Mouse (Mus musculus): Measurements from ENCODE around the gene Lin7a. TPM values are rescaled to one million over a fixed set of nuclear protein-coding genes. Genes with fewer than 3 reads are reported as not detected.
A peak's percentile ranks its signal among the peaks of the same experiment; 100 is the strongest.

Gene Lin7a
- polyA plus RNA-seq, 1 experiment from 2014 or later = 25.9 TPM

DNA sequence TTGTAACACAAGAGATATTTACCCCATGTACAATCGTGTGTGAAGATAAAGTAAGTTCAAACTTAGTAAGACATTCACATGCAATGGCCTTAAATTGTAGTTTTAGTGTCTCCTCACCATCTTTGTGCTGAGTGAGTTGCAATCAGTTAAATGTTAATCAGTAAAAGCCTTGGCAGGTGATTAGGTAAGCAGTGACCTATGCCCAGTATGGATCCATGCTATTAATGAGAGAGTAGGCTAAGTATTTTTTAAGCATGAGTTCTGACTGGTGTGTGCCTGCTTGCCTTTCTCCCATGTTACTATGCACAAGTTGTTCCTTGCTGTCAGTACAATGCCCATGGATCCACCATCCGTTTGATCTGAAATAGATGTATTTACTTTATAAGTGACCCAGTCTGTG lies 44.6 kb downstream of the Lin7a start:
- Histone ChIP-seq H3K9ac (ENCODE audit: low read depth, low read length) (no peak overlapping the region), H3K27me3 (ENCODE audit: control insufficient read depth, insufficient read depth, low read length) (no peaks in the 10 kb centered on the region), H3K9me3 (ENCODE audit: control insufficient read depth, low read length) (no peaks in the 10 kb centered on the region), H3K4me3 (ENCODE audit: low read depth, low read length) (no peak overlapping the region), H3K4me2 (replicated peaks; ENCODE audit: low read depth, low read length) (no peak overlapping the region), H3K27ac (ENCODE audit: low read depth, low read length) (no peak overlapping the region), H3K36me3 (ENCODE audit: control insufficient read depth, insufficient read depth, low read length) (no peaks in the 10 kb centered on the region), H3K4me1 (replicated peaks; ENCODE audit: control insufficient read depth, insufficient read depth, low read length) (no peaks in the 10 kb centered on the region)
- 87% methylated on average over 2 of the region's 2 CpGs for WGBS
- DNase-seq (ENCODE audit: low spot score) (no peak), ATAC-seq (ENCODE audit: low FRiP score) (no peak)

DNA sequence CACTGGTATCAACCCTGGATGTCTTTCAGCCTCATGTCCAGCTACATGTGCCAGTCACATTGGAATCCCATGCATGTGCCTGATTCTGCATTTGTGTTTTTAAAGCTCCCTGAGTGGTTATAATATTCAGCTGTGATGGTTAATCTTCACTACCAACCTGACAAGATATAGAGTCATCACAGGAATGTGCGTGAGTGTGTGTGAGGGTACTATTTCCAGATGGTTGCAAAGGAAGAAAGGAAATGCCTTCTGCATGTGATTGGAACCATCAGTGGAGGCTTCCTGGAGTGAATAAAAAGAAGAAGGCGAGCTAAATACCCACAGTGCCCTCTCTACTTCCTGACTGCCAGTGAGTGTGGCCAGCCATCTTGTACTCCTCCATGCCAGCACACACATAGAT lies 48.2 kb downstream of the Lin7a start:
- Histone ChIP-seq H3K4me2 (replicated peaks; ENCODE audit: low read depth, low read length) (no peak overlapping the region), H3K27me3 (ENCODE audit: control insufficient read depth, insufficient read depth, low read length) (no peaks in the 10 kb centered on the region), H3K9me3 (ENCODE audit: control insufficient read depth, low read length) (no peaks in the 10 kb centered on the region), H3K4me3 (ENCODE audit: low read depth, low read length) (no peak overlapping the region), H3K36me3 (ENCODE audit: control insufficient read depth, insufficient read depth, low read length) (no peaks in the 10 kb centered on the region), H3K4me1 (replicated peaks; ENCODE audit: control insufficient read depth, insufficient read depth, low read length) (no peaks in the 10 kb centered on the region), H3K27ac (ENCODE audit: low read depth, low read length) (no peak overlapping the region), H3K9ac (ENCODE audit: low read depth, low read length) (no peak overlapping the region)
- ATAC-seq (ENCODE audit: low FRiP score) (no peak), DNase-seq (ENCODE audit: low spot score) (no peak)
- WGBS = 74% methylated on average over 2 of the region's 2 CpGs

DNA sequence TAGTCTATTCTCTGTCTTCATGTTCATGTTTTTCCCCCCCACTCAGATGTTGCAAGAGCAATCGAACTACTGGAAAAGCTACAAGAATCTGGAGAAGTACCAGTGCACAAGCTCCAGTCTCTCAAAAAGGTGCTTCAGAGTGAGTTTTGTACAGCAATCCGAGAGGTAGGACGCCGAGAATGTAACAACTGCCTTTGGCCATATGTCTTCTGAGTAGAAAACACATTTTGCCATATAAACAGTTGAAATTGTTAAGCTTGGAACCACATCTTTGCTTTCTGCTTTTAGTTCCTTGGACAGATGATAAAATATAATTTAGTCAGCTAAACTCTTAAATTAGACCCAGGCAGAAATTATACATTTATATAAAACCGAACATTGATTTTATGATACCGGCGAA lies 52.4 kb downstream of the Lin7a start:
- H3K4me3 ChIP-seq (ENCODE audit: low read depth, low read length) = no peak overlapping the region
- no peak overlapping the region for H3K4me2 ChIP-seq (replicated peaks; ENCODE audit: low read depth, low read length)
- ATAC-seq (ENCODE audit: low FRiP score) (no peak), DNase-seq (ENCODE audit: low spot score) (no peak)
- H3K27ac ChIP-seq (ENCODE audit: low read depth, low read length) = no peak overlapping the region
- no peaks in the 10 kb centered on the region for H3K4me1 ChIP-seq (replicated peaks; ENCODE audit: control insufficient read depth, insufficient read depth, low read length)
- whole genome bisulfite sequencing = 95% methylated on average over 7 of the region's 7 CpGs
- no peaks in the 10 kb centered on the region for H3K27me3 ChIP-seq (ENCODE audit: control insufficient read depth, insufficient read depth, low read length)
- no peaks in the 10 kb centered on the region for H3K9me3 ChIP-seq (ENCODE audit: control insufficient read depth, low read length)
- H3K9ac ChIP-seq (ENCODE audit: low read depth, low read length) = no peak overlapping the region
- no peaks in the 10 kb centered on the region for H3K36me3 ChIP-seq (ENCODE audit: control insufficient read depth, insufficient read depth, low read length)

DNA sequence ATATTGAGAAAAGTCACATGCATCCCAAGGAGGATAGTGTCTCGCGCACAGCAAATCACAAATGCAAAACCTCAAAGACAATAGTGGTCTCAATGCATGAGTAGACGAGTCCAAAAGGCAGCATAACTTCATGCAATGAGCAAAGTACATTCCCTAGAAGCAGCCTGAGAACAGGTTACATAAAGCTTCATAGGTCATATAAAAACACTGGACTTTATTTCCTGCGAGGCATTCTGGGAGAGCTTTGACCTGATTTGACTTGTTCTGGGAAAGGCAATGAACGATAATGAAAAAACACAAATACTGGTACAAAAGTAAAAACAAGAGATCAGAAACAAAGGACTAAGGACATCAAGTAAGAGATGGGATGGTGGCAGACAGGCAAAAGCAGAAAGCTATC lies 54.1 kb downstream of the Lin7a start:
- Histone ChIP-seq H3K4me2 (replicated peaks; ENCODE audit: low read depth, low read length) (no peak overlapping the region), H3K4me3 (ENCODE audit: low read depth, low read length) (no peak overlapping the region), H3K4me1 (replicated peaks; ENCODE audit: control insufficient read depth, insufficient read depth, low read length) (no peaks in the 10 kb centered on the region), H3K9me3 (ENCODE audit: control insufficient read depth, low read length) (no peaks in the 10 kb centered on the region), H3K27ac (ENCODE audit: low read depth, low read length) (no peak overlapping the region), H3K27me3 (ENCODE audit: control insufficient read depth, insufficient read depth, low read length) (no peaks in the 10 kb centered on the region), H3K36me3 (ENCODE audit: control insufficient read depth, insufficient read depth, low read length) (no peaks in the 10 kb centered on the region), H3K9ac (ENCODE audit: low read depth, low read length) (no peak overlapping the region)
- ATAC-seq (ENCODE audit: low FRiP score) (no peak), DNase-seq (ENCODE audit: low spot score) (no peak)
- WGBS = 91% methylated on average over 5 of the region's 5 CpGs

DNA sequence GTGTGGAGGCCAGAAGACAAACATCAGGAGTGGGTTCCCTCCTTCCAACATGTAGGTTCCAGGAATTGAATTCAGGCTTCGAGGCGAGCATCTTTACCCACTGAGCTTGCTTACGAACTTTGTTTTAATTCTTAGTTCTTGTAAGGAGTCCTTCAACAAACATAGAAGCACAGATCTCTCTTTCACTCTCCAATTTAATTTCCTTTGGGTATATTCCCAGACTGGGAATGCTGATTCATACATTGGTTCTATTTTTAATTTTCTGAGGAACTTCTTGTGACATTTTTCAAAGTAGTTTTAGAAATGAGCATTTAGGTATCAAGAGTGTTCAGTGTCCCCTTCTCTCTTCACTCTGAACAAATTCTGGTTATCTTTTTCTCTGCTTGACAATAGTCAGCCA lies 68.0 kb downstream of the Lin7a start:
- no peak overlapping the region for H3K27ac ChIP-seq (ENCODE audit: low read depth, low read length)
- no peaks in the 10 kb centered on the region for H3K4me1 ChIP-seq (replicated peaks; ENCODE audit: control insufficient read depth, insufficient read depth, low read length)
- DNase-seq (ENCODE audit: low spot score) = no peak
- H3K4me2 ChIP-seq (replicated peaks; ENCODE audit: low read depth, low read length) = no peak overlapping the region
- no peaks in the 10 kb centered on the region for H3K27me3 ChIP-seq (ENCODE audit: control insufficient read depth, insufficient read depth, low read length)
- no peak overlapping the region for H3K4me3 ChIP-seq (ENCODE audit: low read depth, low read length)
- H3K36me3 ChIP-seq (ENCODE audit: control insufficient read depth, insufficient read depth, low read length) = no peaks in the 10 kb centered on the region
- no peak overlapping the region for H3K9ac ChIP-seq (ENCODE audit: low read depth, low read length)
- WGBS = 92% methylated on average over 3 of the region's 3 CpGs
- H3K9me3 ChIP-seq (ENCODE audit: control insufficient read depth, low read length) = no peaks in the 10 kb centered on the region
- ATAC-seq (ENCODE audit: low FRiP score) = no peak

DNA sequence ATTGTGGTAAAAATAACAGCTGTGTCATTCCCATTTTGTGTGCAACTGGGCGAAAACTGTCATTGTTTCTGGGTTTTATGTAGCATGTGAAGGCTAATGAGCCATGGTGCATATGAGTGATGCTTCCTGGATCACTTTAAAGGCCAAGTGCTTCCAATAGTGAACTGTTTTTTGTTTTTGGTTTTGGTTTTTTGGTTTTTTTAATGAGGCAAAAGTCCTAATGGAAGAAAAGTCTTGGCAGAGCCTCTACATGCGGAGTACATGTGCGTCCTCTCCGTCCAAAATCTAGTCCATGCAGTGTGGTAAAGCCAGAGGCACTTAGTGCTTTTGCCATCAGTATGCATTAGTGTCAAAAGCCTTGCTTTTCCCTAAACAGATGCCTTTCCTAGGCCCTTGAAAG lies 69.7 kb downstream of the Lin7a start:
- no peak overlapping the region for H3K4me2 ChIP-seq (replicated peaks; ENCODE audit: low read depth, low read length)
- H3K9ac ChIP-seq (ENCODE audit: low read depth, low read length) = no peak overlapping the region
- H3K27me3 ChIP-seq (ENCODE audit: control insufficient read depth, insufficient read depth, low read length) = no peaks in the 10 kb centered on the region
- ATAC-seq (ENCODE audit: low FRiP score) = peak; percentile 71
- no peaks in the 10 kb centered on the region for H3K9me3 ChIP-seq (ENCODE audit: control insufficient read depth, low read length)
- no peaks in the 10 kb centered on the region for H3K36me3 ChIP-seq (ENCODE audit: control insufficient read depth, insufficient read depth, low read length)
- DNase-seq (ENCODE audit: low spot score) = peak; percentile 10
- H3K4me3 ChIP-seq (ENCODE audit: low read depth, low read length) = no peak overlapping the region
- WGBS = 57% methylated on average over 4 of the region's 4 CpGs
- no peaks in the 10 kb centered on the region for H3K4me1 ChIP-seq (replicated peaks; ENCODE audit: control insufficient read depth, insufficient read depth, low read length)
- H3K27ac ChIP-seq (ENCODE audit: low read depth, low read length) = no peak overlapping the region

DNA sequence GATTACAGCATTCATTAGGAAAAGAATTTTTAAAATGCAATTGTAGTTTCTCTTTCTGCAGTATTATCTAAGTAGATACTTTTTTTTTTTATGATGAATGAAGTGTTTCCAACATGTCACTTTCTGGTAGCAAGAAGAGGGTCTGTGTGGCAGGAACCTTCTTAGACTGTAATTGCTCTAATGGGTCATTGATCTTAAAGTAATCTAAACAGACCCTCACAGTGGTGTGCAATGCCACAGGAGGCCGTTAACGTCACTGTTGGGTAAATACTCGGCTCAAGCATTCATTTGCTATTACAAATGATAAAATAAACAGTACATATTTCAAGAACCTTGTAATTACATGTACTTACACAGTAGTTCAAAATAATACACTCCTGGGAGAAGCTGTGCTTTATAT lies 72.7 kb downstream of the Lin7a start:
- DNase-seq (ENCODE audit: low spot score) = no peak
- no peaks in the 10 kb centered on the region for H3K4me1 ChIP-seq (replicated peaks; ENCODE audit: control insufficient read depth, insufficient read depth, low read length)
- 61% methylated on average over 3 of the region's 3 CpGs for WGBS

DNA sequence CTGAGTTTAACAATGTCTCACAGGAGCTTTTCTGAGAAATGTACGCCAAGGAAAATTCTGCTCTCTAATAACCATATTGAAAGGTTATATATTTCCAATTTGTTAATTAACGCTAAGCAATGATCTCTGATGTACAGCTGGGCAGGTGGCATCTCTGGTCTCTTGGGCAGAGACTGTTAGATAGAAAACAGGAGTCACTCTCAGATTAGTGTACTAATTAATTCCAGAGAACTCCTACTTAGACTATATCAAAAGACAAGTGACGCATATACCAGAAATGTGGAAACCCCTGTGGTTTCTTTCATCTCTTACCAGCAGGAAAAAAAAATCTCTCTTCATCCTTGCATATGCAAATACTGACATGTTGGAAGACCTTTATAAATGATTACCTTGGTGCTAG lies 76.4 kb downstream of the Lin7a start:
- H3K36me3 ChIP-seq (ENCODE audit: control insufficient read depth, insufficient read depth, low read length) = no peaks in the 10 kb centered on the region
- no peak overlapping the region for H3K4me2 ChIP-seq (replicated peaks; ENCODE audit: low read depth, low read length)
- no peak overlapping the region for H3K4me3 ChIP-seq (ENCODE audit: low read depth, low read length)
- ATAC-seq (ENCODE audit: low FRiP score) (no peak), DNase-seq (ENCODE audit: low spot score) (no peak)
- no peak overlapping the region for H3K27ac ChIP-seq (ENCODE audit: low read depth, low read length)
- H3K9ac ChIP-seq (ENCODE audit: low read depth, low read length) = no peak overlapping the region
- H3K9me3 ChIP-seq (ENCODE audit: control insufficient read depth, low read length) = no peaks in the 10 kb centered on the region
- no peaks in the 10 kb centered on the region for H3K4me1 ChIP-seq (replicated peaks; ENCODE audit: control insufficient read depth, insufficient read depth, low read length)
- 80% methylated on average over 3 of the region's 3 CpGs for WGBS
- no peaks in the 10 kb centered on the region for H3K27me3 ChIP-seq (ENCODE audit: control insufficient read depth, insufficient read depth, low read length)

More for the DNA sequence above, 72.7 kb downstream of the Lin7a start:
- Histone ChIP-seq H3K4me3 (ENCODE audit: low read depth, low read length) (no peak overlapping the region), H3K9me3 (ENCODE audit: control insufficient read depth, low read length) (no peaks in the 10 kb centered on the region), H3K27ac (ENCODE audit: low read depth, low read length) (no peak overlapping the region), H3K36me3 (ENCODE audit: control insufficient read depth, insufficient read depth, low read length) (no peaks in the 10 kb centered on the region), H3K4me2 (replicated peaks; ENCODE audit: low read depth, low read length) (no peak overlapping the region), H3K9ac (ENCODE audit: low read depth, low read length) (no peak overlapping the region), H3K27me3 (ENCODE audit: control insufficient read depth, insufficient read depth, low read length) (no peaks in the 10 kb centered on the region)
- ATAC-seq (ENCODE audit: low FRiP score) = no peak

DNA sequence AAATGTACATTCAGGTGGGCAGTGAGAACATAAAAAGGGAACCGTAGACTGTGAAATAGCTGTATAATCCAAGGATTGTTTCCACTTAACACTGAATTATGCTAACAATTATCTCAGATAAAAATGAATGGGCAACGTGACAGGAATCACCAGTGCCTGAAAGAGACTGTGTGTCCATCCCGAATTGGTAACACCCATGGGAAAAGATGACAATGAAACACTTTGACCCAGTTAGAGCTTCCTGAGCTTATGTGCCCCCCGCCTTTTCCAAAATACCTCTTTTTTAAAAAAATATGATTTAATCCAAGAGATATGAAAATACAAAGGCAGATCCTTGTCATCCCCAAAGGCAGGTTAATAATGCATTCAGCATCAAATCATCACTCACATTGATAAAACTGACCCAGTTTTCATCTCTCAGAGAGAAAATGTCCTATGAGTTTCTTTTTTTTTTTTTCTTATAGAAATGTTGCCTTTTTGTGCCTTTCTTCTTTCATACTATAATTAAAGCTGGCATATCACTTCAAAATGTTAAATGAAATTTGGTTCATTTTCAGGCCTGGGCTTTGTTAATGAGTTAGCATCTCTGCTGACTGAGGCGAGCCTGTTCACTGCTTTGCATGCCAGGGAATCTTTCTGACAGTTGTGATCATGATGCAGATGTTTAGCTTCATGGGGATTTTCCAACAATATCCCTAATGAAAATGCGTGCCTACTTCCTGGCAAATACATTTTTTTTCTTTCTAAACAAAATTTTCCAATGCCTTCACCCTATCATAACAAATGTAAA lies 80.4 kb downstream of the Lin7a start:
- Histone ChIP-seq H3K27me3 (ENCODE audit: control insufficient read depth, insufficient read depth, low read length) (no peaks in the 10 kb centered on the region), H3K9me3 (ENCODE audit: control insufficient read depth, low read length) (no peaks in the 10 kb centered on the region), H3K4me1 (replicated peaks; ENCODE audit: control insufficient read depth, insufficient read depth, low read length) (no peaks in the 10 kb centered on the region), H3K9ac (ENCODE audit: low read depth, low read length) (no peak overlapping the region), H3K4me3 (ENCODE audit: low read depth, low read length) (no peak overlapping the region), H3K27ac (ENCODE audit: low read depth, low read length) (no peak overlapping the region), H3K4me2 (replicated peaks; ENCODE audit: low read depth, low read length) (no peak overlapping the region), H3K36me3 (ENCODE audit: control insufficient read depth, insufficient read depth, low read length) (no peaks in the 10 kb centered on the region)
- 52% methylated on average over 6 of the region's 6 CpGs for WGBS
- ATAC-seq (ENCODE audit: low FRiP score) = 0 out of 2 replicates have a peak, but pooled peaks have one; percentile 28
- no peak for DNase-seq (ENCODE audit: low spot score)
